ENCODE assay signal across 4 mouse cellular contexts in genomic region chr7:45359081-45359480, GRCm38 (mm10). TPM values are rescaled to one million over a fixed set of nuclear protein-coding genes. Genes with fewer than 3 reads are reported as not detected.
"Had no signal": no experiment of that assay in that cellular context is flagged by ENCODE, and none has a peak within 500 bp of the region (broad histone marks: within the 10 kb centered on the region; RNA-seq: fewer than 3 reads in every experiment).

No protein-coding gene starts in this region.

RNA-seq across cellular contexts. Expression of gene Lin7b, which starts 11.3 kb away (rescaled TPM):
- polyA plus RNA-seq: erythroblast, embryonic 14.5 days had no signal

RNA-seq across cellular contexts. Expression of gene Hrc, which starts 24.0 kb away (rescaled TPM):
- polyA plus RNA-seq: erythroblast, embryonic 14.5 days; forebrain, embryonic 11.5 days; forebrain, embryonic 16.5 days; forebrain, postnatal 0 days had no signal
